Mouse (Mus musculus): ENCODE results near the gene Abcb1b.
"Not testable (repeated sequence)": the region's sequence is repeated elsewhere in the genome, so short reads cannot be mapped to it uniquely, and the experiment has no call there.

The Abcb1b gene

GRCm38 (mm10) chr5:8863580-8864337 is 65.8 kb downstream of the Abcb1b start:
- no peak for DNase-seq (ENCODE audit: low spot score)

GRCm38 (mm10) chr5:8865630-8866029 is 67.7 kb downstream of the Abcb1b start:
- not testable (repeated sequence) for DNase-seq (ENCODE audit: low spot score)

- no peak for DNase-seq (ENCODE audit: low spot score)
These were observed 68.4 kb downstream of the Abcb1b start for GRCm38 (mm10) chr5:8866366-8866765.

GRCm38 (mm10) chr5:8868019-8868418 is 70.1 kb downstream of the Abcb1b start:
- no peak for DNase-seq (ENCODE audit: low spot score)

GRCm38 (mm10) chr5:8872979-8873915 is 75.3 kb downstream of the Abcb1b start:
- no peak for DNase-seq (ENCODE audit: low spot score)

DNA sequence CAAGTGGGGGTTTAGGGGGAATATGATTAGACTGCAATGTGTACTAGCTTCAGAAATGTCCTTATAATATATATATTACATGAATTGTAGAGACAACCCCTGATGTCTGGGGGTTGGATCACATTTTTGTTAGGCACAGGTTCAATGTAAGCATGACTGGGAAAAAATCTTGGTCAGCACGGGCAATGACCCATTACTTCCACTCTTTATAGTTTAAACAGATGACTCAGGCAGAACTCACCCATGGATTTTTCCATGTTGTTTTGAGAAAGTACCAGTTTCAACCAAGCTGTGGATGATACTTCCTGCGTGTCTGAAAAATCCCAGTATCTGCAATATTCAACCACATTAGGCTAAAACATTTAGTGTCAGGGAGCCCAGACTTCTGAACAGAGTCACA is 79.1 kb downstream of the Abcb1b start:
- DNase-seq (ENCODE audit: low spot score): no peak

- DNase-seq (ENCODE audit: low spot score): no peak
These were observed 79.9 kb downstream of the Abcb1b start for GRCm38 (mm10) chr5:8877800-8878199.

DNA sequence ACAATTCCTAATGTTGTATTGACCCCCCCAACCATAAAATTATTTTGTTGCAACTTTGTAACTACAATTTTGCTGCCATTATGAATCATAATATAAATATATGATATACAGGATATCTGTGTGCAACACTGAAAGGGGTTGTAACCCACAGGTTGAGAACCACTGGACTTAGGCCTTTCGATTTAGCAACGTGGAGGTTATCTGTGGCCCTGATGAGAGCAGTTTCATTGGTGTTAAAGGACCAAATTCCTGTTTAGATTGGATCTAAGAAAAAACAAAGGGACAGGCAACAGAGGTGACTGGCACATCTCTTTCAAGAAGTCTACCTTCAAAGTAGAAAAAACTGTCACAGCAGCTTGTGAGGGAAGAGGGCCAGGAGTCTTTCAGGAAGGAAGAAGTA is 87.9 kb downstream of the Abcb1b start:
- DNase-seq (ENCODE audit: low spot score): no peak

GRCm38 (mm10) chr5:8893300-8894103 is 95.6 kb downstream of the Abcb1b start, which contains the start of gene Abcb4:
TSS of gene Abcb4 (plus strand) at chr5:8893717.
- DNase-seq (ENCODE audit: low spot score): peak; percentile 20

GRCm38 (mm10) chr5:8894104-8894425 is 96.1 kb downstream of the Abcb1b start:
- peak; percentile 3 for DNase-seq (ENCODE audit: low spot score)

- no peak for DNase-seq (ENCODE audit: low spot score)
These were observed 96.9 kb downstream of the Abcb1b start for GRCm38 (mm10) chr5:8894641-8895490.

- no peak for DNase-seq (ENCODE audit: low spot score)
These were observed 98.3 kb downstream of the Abcb1b start for GRCm38 (mm10) chr5:8896198-8896597.

GRCm38 (mm10) chr5:8898246-8898645 is 100.3 kb downstream of the Abcb1b start:
- DNase-seq (ENCODE audit: low spot score): no peak

DNA sequence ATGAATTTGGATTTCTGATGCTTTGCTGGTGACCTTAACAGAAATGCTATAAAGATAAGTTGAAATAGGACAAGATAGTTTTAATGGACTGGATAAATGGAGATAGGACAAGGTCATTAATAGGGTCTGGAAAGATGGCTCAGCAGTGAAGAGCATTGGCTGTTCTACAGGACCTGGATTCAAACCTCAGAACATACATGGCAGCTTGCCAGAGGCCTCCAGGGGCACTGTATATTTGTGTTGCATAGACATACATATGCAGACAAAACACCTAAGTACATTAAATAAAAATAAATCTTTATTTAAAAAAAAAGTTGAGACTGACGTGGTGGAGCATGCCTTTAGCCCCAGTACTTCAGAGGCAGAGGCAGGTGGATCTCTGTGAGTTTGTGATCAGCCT is 103.1 kb downstream of the Abcb1b start:
- no peak for DNase-seq (ENCODE audit: low spot score)

DNA sequence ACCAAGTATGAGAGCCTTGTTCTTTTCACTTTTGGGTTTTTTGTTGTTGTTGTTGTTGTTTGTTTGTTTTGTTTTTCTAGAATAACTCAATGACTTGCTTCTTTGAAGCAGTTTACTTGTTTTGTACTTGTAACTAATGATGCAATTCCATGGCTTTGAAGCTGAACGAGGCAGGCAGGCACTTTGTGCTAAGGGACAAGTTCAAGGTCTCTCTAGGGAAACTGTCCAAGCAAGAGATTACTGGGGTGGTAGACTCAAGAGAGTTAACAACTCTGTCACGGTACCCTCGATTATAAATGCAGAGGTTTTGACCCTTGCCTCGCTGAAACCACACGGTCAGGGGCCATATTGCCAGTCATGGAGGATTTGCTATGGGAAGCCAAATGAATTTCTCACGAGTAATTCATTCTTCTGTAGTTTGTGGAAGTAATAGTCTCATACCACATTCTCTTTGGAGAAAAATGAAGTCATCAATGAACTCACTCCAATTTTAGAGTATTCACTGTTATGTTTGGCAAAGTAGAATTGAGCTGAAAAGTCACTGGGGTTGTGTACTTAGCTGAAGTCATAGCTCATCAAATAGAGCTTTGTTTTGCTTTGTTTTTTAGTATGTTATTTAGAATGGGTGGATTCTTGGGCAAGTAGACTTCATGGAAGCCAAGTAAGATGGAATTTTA is 104.3 kb downstream of the Abcb1b start:
- no peak for DNase-seq (ENCODE audit: low spot score)

GRCm38 (mm10) chr5:8904539-8904938 is 106.6 kb downstream of the Abcb1b start:
- DNase-seq (ENCODE audit: low spot score): no peak

DNA sequence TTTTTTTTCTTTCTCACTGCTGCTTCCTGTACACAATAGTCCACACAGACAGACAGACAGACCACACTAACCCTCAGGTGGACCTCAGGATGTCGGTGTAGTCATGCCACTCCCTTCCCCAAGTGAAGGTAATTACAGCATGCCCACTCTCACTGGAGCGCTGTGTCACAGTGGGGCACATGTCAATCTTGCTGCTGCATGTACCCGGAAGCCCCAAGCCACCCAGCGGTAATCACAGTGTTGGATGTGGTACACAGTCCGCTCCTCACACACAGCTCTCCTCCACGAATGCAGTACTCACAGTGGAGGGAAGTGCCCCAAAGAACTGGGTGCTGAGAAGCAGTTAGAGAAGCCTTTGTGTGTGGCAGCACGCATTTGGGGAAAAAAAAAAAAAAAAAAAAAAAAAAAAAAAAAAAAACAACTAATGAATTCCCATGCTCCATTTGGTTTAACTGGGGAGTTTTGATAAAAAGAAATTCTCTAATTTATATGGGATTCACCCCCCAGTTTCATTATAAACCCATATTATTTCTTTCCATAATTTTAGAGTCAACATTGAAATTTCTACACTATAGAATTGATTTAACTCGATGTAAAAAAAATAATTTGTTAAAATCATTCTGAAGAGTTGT is 113.7 kb downstream of the Abcb1b start:
- no peak for DNase-seq (ENCODE audit: low spot score)
